Mouse (Mus musculus): Measurements from ENCODE around the gene Sgsh.

GRCm38 (mm10) chr11:119352113-119352512 is 3.2 kb downstream of the Sgsh start:
- TF ChIP-seq POLR2A (IDR thresholded peaks at IDR 0.05; ENCODE audit: extremely low read depth, insufficient read depth, low read length) (no peak), CTCF (IDR thresholded peaks at IDR 0.05; ENCODE audit: low read depth, low read length) (no peak)
